Mouse (Mus musculus) hindbrain, embryonic 14.5 days (tissue): ENCODE data around the gene Hils1. TPM values are rescaled to one million over a fixed set of nuclear protein-coding genes. Genes with fewer than 3 reads are reported as not detected.

Source experiments
- ATAC-seq: fragments of 200-750 bp; cut with Nextera tagmentation; 2 replicates; pipeline ENCODE4 v1.8.0; 2017; ENCODE audit warnings: moderate number of reproducible peaks, mild to moderate bottlenecking, moderate TSS enrichment, moderate library complexity; ENCODE audit not compliant: low FRiP score
- DNase-seq: peaks from one replicate; pipeline ENCODE4 v3.0.0-alpha.2; 2015; ENCODE audit warnings: low spot score
- H3K27ac ChIP-seq: fragments of 300-500 bp; sonication (generic); 2 replicates; pipeline ENCODE4 v1.5.1; 2014; ENCODE audit warnings: mild to moderate bottlenecking, moderate library complexity
- H3K27me3 ChIP-seq: fragments of 300-500 bp; sonication (generic); 2 replicates; pipeline ENCODE4 v1.6.1; 2014; ENCODE audit warnings: mild to moderate bottlenecking, low read length, mixed read lengths; ENCODE audit not compliant: control insufficient read depth, insufficient read depth
- H3K36me3 ChIP-seq: fragments of 300-500 bp; sonication (generic); replicated peaks from 2 replicates; pipeline ENCODE4 v1.6.1; 2014; ENCODE audit not compliant: control insufficient read depth, insufficient read depth
- H3K4me1 ChIP-seq: fragments of 300-500 bp; sonication (generic); replicated peaks from 2 replicates; pipeline ENCODE4 v1.6.1; 2014; ENCODE audit warnings: antibody characterized with exemption, low read length, mixed read lengths; ENCODE audit not compliant: control insufficient read depth, insufficient read depth
- H3K4me2 ChIP-seq: fragments of 300-500 bp; sonication (generic); replicated peaks from 2 replicates; pipeline ENCODE4 v1.6.1; 2014; ENCODE audit warnings: mild to moderate bottlenecking, moderate library complexity
- H3K4me3 ChIP-seq: fragments of 300-500 bp; sonication (generic); replicated peaks from 2 replicates; pipeline ENCODE4 v1.5.1; 2014; ENCODE audit warnings: mild to moderate bottlenecking, low read length
- H3K9ac ChIP-seq: fragments of 300-500 bp; sonication (generic); 2 replicates; pipeline ENCODE4 v1.6.1; 2014
- H3K9me3 ChIP-seq: fragments of 300-500 bp; sonication (generic); 2 replicates; pipeline ENCODE4 v1.6.1; 2016; ENCODE audit warnings: low read length; ENCODE audit not compliant: control insufficient read depth
- WGBS: fragments of 180-500 bp; shearing (Covaris S2); extraction: QIAGEN DNeasy Blood & Tissue Kit; methylation state at CpG from one replicate; pipeline ENCODE4 v1.1.7; 2014; 5-methylcytosine and 5-hydroxymethylcytosine counted together
- polyA plus RNA-seq: library from polyadenylated mRNA; unstranded; fragments of >200 nt; fragmentation: Nextera tagmentation; extraction: Ambion mirVana; gene quantifications from 2 replicates; pipeline ENCODE4 v1.2.1, GENCODE M21; 2014

The Hils1 gene
- polyA plus RNA-seq, 1 experiment from 2014 or later: not detected

GRCm38 (mm10) chr11:94996984-94997383 lies 29.6 kb downstream of the Hils1 start:
- no peak overlapping the region for H3K4me2 ChIP-seq
- H3K27me3 ChIP-seq: no peaks in the 10 kb centered on the region
- WGBS: 93% methylated on average over 6 of the region's 6 CpGs
- peaks cover 44% of the 10 kb centered on the region for H3K4me1 ChIP-seq
- no peak for ATAC-seq
- H3K4me3 ChIP-seq: no peak overlapping the region
- H3K9me3 ChIP-seq: no peaks in the 10 kb centered on the region
- H3K9ac ChIP-seq: no peak overlapping the region
- H3K27ac ChIP-seq: no peak overlapping the region
- no peak for DNase-seq
- peaks cover 64% of the 10 kb centered on the region for H3K36me3 ChIP-seq

- Histone ChIP-seq H3K36me3 (peaks cover 70% of the 10 kb centered on the region), H3K4me3 (no peak overlapping the region), H3K27me3 (no peaks in the 10 kb centered on the region), H3K27ac (no peak overlapping the region), H3K9ac (no peak overlapping the region), H3K4me2 (no peak overlapping the region), H3K4me1 (peaks cover 44% of the 10 kb centered on the region), H3K9me3 (no peaks in the 10 kb centered on the region)
- DNase-seq (no peak), ATAC-seq (no peak)
- 67% methylated on average over 5 of the region's 5 CpGs for WGBS
Observed at GRCm38 (mm10) chr11:94997596-94997995, 30.2 kb downstream of the Hils1 start.

- peaks cover 39% of the 10 kb centered on the region for H3K4me1 ChIP-seq
Observed at GRCm38 (mm10) chr11:94998041-94998531, 30.7 kb downstream of the Hils1 start.

GRCm38 (mm10) chr11:95000128-95000527 lies 32.7 kb downstream of the Hils1 start:
- Histone ChIP-seq H3K4me1 (peaks cover 18% of the 10 kb centered on the region), H3K4me3 (no peak overlapping the region), H3K36me3 (peaks cover 94% of the 10 kb centered on the region), H3K27ac (no peak overlapping the region), H3K9ac (no peak overlapping the region), H3K9me3 (no peaks in the 10 kb centered on the region), H3K4me2 (no peak overlapping the region), H3K27me3 (no peaks in the 10 kb centered on the region)
- no peak for ATAC-seq
- DNase-seq: no peak
- 81% methylated on average over 8 of the region's 8 CpGs for WGBS

More at GRCm38 (mm10) chr11:94998041-94998531, 30.7 kb downstream of the Hils1 start:
- DNase-seq (no peak), ATAC-seq (0 out of 2 replicates have a peak, but pooled peaks have one; percentile 8)
- 67% methylated on average over 16 of the region's 16 CpGs for WGBS
- H3K27ac ChIP-seq: no peak overlapping the region
- H3K9ac ChIP-seq: peak overlapping the region; percentile 13; the same call in 1 of the 2 replicates
- H3K4me2 ChIP-seq: no peak overlapping the region; the same call in 1 of the 2 replicates
- no peaks in the 10 kb centered on the region for H3K9me3 ChIP-seq
- peaks cover 75% of the 10 kb centered on the region for H3K36me3 ChIP-seq
- H3K27me3 ChIP-seq: no peaks in the 10 kb centered on the region
- H3K4me3 ChIP-seq: no peak overlapping the region

GRCm38 (mm10) chr11:95000548-95000947 lies 33.2 kb downstream of the Hils1 start:
- DNase-seq (no peak), ATAC-seq (no peak)
- H3K4me3 ChIP-seq: no peak overlapping the region
- H3K4me2 ChIP-seq: no peak overlapping the region
- no peaks in the 10 kb centered on the region for H3K27me3 ChIP-seq
- 44% methylated on average over 4 of the region's 4 CpGs for WGBS
- H3K4me1 ChIP-seq: peaks cover 14% of the 10 kb centered on the region
- peaks cover 94% of the 10 kb centered on the region for H3K36me3 ChIP-seq
- peak overlapping the region; percentile 62; the same call in 1 of the 2 replicates for H3K27ac ChIP-seq
- no peaks in the 10 kb centered on the region for H3K9me3 ChIP-seq
- no peak overlapping the region for H3K9ac ChIP-seq

- peak overlapping the region; percentile 62; the same call in 1 of the 2 replicates for H3K27ac ChIP-seq
- no peaks in the 10 kb centered on the region for H3K9me3 ChIP-seq
- DNase-seq: peak; percentile 76
- H3K4me1 ChIP-seq: peaks cover 9% of the 10 kb centered on the region
- peaks cover 93% of the 10 kb centered on the region for H3K36me3 ChIP-seq
- no peak overlapping the region for H3K9ac ChIP-seq
- peak; percentile 51 for ATAC-seq
- WGBS: 2% methylated on average over 8 of the region's 8 CpGs
- no peak overlapping the region; the same call in 1 of the 2 replicates for H3K4me2 ChIP-seq
- H3K4me3 ChIP-seq: no peak overlapping the region
- H3K27me3 ChIP-seq: no peaks in the 10 kb centered on the region
Observed at GRCm38 (mm10) chr11:95001058-95001457, 33.7 kb downstream of the Hils1 start.

GRCm38 (mm10) chr11:95001584-95002347 lies 34.4 kb downstream of the Hils1 start:
- Histone ChIP-seq H3K27ac (no peak overlapping the region), H3K36me3 (peaks cover 86% of the 10 kb centered on the region), H3K9ac (no peak overlapping the region), H3K4me3 (no peak overlapping the region), H3K4me2 (no peak overlapping the region), H3K27me3 (no peaks in the 10 kb centered on the region), H3K9me3 (no peaks in the 10 kb centered on the region), H3K4me1 (peaks cover 8% of the 10 kb centered on the region)
- ATAC-seq: no peak
- WGBS: 85% methylated on average over 21 of the region's 21 CpGs
- no peak for DNase-seq

GRCm38 (mm10) chr11:95002705-95003104 lies 35.3 kb downstream of the Hils1 start:
- Histone ChIP-seq H3K4me1 (peaks cover 17% of the 10 kb centered on the region), H3K9ac (no peak overlapping the region), H3K9me3 (no peaks in the 10 kb centered on the region), H3K4me2 (no peak overlapping the region), H3K4me3 (no peak overlapping the region), H3K36me3 (peaks cover 76% of the 10 kb centered on the region), H3K27me3 (no peaks in the 10 kb centered on the region), H3K27ac (no peak overlapping the region)
- WGBS: 95% methylated on average over 8 of the region's 8 CpGs
- ATAC-seq (no peak), DNase-seq (no peak)

- ATAC-seq (no peak), DNase-seq (no peak)
- Histone ChIP-seq H3K9me3 (no peaks in the 10 kb centered on the region), H3K4me2 (no peak overlapping the region), H3K27me3 (no peaks in the 10 kb centered on the region), H3K4me1 (peaks cover 33% of the 10 kb centered on the region), H3K36me3 (peaks cover 60% of the 10 kb centered on the region), H3K9ac (no peak overlapping the region), H3K4me3 (no peak overlapping the region), H3K27ac (no peak overlapping the region)
- 87% methylated on average over 12 of the region's 12 CpGs for WGBS
Observed at GRCm38 (mm10) chr11:95004136-95004936, 36.9 kb downstream of the Hils1 start.
